Mouse (Mus musculus) stomach, postnatal 0 days (tissue): Measurements from ENCODE around the gene Chst3. TPM values are rescaled to one million over a fixed set of nuclear protein-coding genes. Genes with fewer than 3 reads are reported as not detected.
"Not testable (repeated sequence)": the region's sequence is repeated elsewhere in the genome, so short reads cannot be mapped to it uniquely, and the experiment has no call there.

ENCODE experiments used
- ATAC-seq: fragments of 200-750 bp; cut with Nextera tagmentation; 2 replicates; pipeline ENCODE4 v1.8.0; 2017; ENCODE audit not compliant: low FRiP score, low TSS enrichment
- DNase-seq: peaks from one replicate; pipeline ENCODE4 v3.0.0-alpha.2; 2016; ENCODE audit warnings: low spot score
- H3K27ac ChIP-seq: fragments of 300-500 bp; sonication (generic); replicated peaks from 2 replicates; pipeline ENCODE4 v1.5.1; 2014; ENCODE audit warnings: mild to moderate bottlenecking, control low read depth
- H3K27me3 ChIP-seq: fragments of 300-500 bp; sonication (generic); 2 replicates; pipeline ENCODE4 v1.6.1; 2014; ENCODE audit warnings: low read length; ENCODE audit not compliant: control insufficient read depth, insufficient read depth
- H3K36me3 ChIP-seq: fragments of 300-500 bp; sonication (generic); 2 replicates; pipeline ENCODE4 v1.6.1; 2014; ENCODE audit warnings: low read length, mixed read lengths; ENCODE audit not compliant: control insufficient read depth, insufficient read depth
- H3K4me1 ChIP-seq: fragments of 300-500 bp; sonication (generic); replicated peaks from 2 replicates; pipeline ENCODE4 v1.6.1; 2014; ENCODE audit warnings: antibody characterized with exemption; ENCODE audit not compliant: control insufficient read depth, insufficient read depth
- H3K4me2 ChIP-seq: fragments of 300-500 bp; sonication (generic); replicated peaks from 2 replicates; pipeline ENCODE4 v1.6.1; 2014; ENCODE audit warnings: low read depth, mild to moderate bottlenecking, control low read depth, moderate library complexity
- H3K4me3 ChIP-seq: fragments of 300-500 bp; sonication (generic); 2 replicates; pipeline ENCODE4 v1.5.1; 2014; ENCODE audit warnings: low read depth, low read length, control low read depth
- H3K9ac ChIP-seq: fragments of 300-500 bp; sonication (generic); 2 replicates; pipeline ENCODE4 v1.6.1; 2014; ENCODE audit warnings: mild to moderate bottlenecking, low read length, control low read depth, mixed read lengths
- H3K9me3 ChIP-seq: fragments of 300-500 bp; sonication (generic); 2 replicates; pipeline ENCODE4 v1.6.1; 2016; ENCODE audit warnings: low read length; ENCODE audit not compliant: control insufficient read depth
- CTCF ChIP-seq: IDR thresholded peaks from 2 replicates; pipeline ENCODE4 v1.5.1; 2016; ENCODE audit warnings: antibody characterized with exemption, low read depth, mild to moderate bottlenecking, moderate library complexity
- EP300 ChIP-seq: optimal IDR thresholded peaks from 2 replicates; pipeline ENCODE3; 2016; ENCODE audit warnings: antibody characterized with exemption
- WGBS: fragments of 180-500 bp; shearing (Covaris S2); extraction: QIAGEN DNeasy Blood & Tissue Kit; methylation state at CpG from one replicate; pipeline ENCODE4 v1.1.7; 2014; 5-methylcytosine and 5-hydroxymethylcytosine counted together
- polyA plus RNA-seq: library from polyadenylated mRNA; unstranded; fragments of >200 nt; fragmentation: Nextera tagmentation; extraction: Ambion mirVana; gene quantifications from 2 replicates; pipeline ENCODE4 v1.2.1, GENCODE M21; 2015

Chst3 gene
- polyA plus RNA-seq, 1 experiment from 2014 or later = 1.1 TPM

DNA sequence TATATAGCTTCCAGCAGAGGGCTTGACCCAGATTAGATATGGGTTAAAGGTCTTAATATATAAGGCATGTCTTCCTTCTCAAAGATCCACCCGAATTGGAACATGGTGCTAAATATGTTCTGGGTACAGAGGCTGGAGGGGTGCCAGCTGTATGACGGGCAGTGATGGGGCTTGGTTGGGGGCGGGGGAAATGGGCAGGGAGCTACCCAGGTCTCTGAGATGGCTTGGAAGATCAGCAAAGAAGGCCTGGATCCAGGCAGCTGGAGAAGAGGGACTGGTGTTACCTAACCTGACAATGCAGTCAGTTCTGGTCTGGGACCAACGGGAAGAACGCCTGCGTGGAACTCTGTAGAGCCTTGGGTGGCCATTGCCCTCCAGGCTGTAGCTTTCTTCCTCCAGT, 10.1 kb upstream of the Chst3 start:
- Histone ChIP-seq H3K9me3 (no peaks in the 10 kb centered on the region), H3K4me1 (no peaks in the 10 kb centered on the region), H3K9ac (no peak overlapping the region), H3K4me3 (no peak overlapping the region), H3K4me2 (no peak overlapping the region), H3K27me3 (no peaks in the 10 kb centered on the region), H3K27ac (no peak overlapping the region), H3K36me3 (no peaks in the 10 kb centered on the region)
- no peak for DNase-seq
- no peak for TF ChIP-seq CTCF
- TF ChIP-seq EP300 = no peak
- no peak for ATAC-seq
- WGBS = 84% methylated on average over 6 of the region's 6 CpGs

DNA sequence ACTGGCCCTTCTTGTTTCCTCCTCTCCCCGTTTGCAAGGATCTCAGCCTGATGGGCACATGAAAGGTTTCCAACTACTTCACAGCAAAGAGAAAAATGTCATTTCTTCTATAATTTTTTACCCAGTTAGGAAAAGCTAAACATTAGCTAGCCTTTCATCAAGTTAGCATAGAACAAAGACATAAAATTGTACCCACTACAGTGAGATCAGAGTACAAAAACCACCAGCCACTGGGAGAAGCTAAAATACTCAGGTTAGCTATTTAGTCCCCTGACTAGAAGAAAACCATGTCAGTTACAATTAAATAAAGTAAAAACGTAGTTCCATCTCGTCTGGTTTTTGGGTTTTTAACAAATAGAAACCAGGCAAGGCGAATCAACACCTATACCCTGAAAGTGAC, 8.6 kb upstream of the Chst3 start:
- WGBS = 73% methylated on average over 4 of the region's 4 CpGs
- no peak overlapping the region for H3K27ac ChIP-seq
- no peaks in the 10 kb centered on the region for H3K9me3 ChIP-seq
- ATAC-seq (no peak), DNase-seq (no peak)
- H3K4me2 ChIP-seq = no peak overlapping the region
- H3K36me3 ChIP-seq = no peaks in the 10 kb centered on the region
- no peak overlapping the region for H3K4me3 ChIP-seq
- no peaks in the 10 kb centered on the region for H3K4me1 ChIP-seq
- no peak for TF ChIP-seq EP300
- TF ChIP-seq CTCF = no peak
- H3K27me3 ChIP-seq = no peaks in the 10 kb centered on the region
- no peak overlapping the region for H3K9ac ChIP-seq

DNA sequence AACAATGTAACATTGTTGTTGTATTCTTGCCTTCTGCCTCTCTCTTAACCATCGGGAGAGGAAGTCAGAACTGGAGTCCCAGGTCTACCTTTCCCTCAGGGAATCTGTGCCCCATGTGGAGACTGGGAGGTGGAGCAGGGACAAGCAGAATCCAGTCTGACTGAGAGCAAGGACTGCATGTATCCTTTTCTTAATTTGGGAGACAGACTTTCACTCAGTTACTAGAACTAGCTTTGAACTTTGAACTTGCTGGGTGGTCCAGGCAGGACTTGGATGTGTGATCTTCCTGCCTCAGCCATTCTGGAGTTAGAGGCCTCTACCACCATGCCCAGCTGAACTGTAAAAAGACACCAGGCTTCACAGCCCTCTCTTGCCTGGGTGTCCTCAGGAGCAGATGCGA, 5.5 kb upstream of the Chst3 start:
- Histone ChIP-seq H3K9ac (no peak overlapping the region), H3K36me3 (no peaks in the 10 kb centered on the region), H3K27me3 (no peaks in the 10 kb centered on the region), H3K27ac (no peak overlapping the region), H3K4me2 (no peak overlapping the region), H3K4me3 (no peak overlapping the region), H3K9me3 (no peaks in the 10 kb centered on the region), H3K4me1 (no peaks in the 10 kb centered on the region)
- TF ChIP-seq EP300 (no peak), CTCF (no peak)
- DNase-seq (no peak), ATAC-seq (no peak)
- WGBS = 60% methylated on average over 2 of the region's 2 CpGs

DNA sequence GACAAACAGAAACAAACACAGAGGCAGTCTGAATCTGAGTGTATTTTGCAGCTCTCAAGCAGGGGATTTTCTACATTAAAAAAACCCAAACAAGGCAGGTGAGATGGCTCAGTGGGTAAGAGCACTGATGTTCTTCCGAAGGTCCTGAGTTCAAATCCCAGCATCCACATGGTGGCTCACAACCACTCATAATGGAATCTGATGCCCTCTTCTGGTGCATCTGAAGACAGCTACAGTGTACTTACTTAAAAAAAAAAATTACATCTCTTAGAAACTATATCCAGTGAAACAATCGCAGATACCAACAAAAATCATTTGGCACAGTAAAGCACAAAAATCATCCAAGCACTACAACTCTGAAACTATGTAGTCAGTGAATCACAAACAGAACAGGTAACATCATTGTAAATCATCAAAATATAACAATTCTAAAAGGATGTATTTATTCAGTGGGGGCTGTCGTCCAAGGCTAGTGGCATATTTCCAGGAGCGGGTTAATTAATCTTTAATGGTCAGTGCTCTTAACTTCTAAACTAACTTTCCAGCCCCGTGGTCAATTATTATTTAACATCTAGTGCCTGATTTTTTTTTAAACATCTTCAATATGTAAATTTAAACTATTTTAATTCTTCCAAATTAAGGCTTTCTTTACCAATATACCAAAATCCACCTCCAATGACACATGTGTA, 2.7 kb upstream of the Chst3 start:
- not testable (repeated sequence) for H3K4me3 ChIP-seq, DNase-seq, ATAC-seq

DNA sequence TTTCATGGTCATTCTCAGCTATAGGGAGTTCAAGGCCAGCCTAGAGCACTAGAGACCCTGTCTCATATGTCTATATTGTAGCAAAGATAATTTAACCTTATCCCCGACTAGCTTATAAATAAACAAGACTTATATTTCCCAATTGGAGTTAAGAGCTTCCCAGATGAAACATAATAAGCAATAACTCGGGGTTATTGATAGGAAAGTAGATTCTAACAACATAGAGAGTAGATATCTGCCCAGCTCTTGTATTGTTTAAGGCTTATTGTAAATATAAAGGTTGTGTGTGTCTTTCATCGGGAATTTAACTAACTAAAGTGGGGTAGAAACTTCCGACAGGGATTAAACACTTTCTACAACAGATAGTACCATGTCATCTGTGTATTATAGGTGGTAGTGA, 1.5 kb upstream of the Chst3 start:
- Histone ChIP-seq H3K27ac (no peak overlapping the region), H3K9ac (no peak overlapping the region), H3K27me3 (no peaks in the 10 kb centered on the region), H3K9me3 (no peaks in the 10 kb centered on the region), H3K4me3 (no peak overlapping the region), H3K4me1 (0 out of 2 replicates have a peak, but pooled peaks cover 4% of the 10 kb centered on the region), H3K4me2 (no peak overlapping the region), H3K36me3 (no peaks in the 10 kb centered on the region)
- WGBS = 69% methylated on average over 4 of the region's 4 CpGs
- TF ChIP-seq CTCF (no peak), EP300 (no peak)
- DNase-seq = no peak
- ATAC-seq = no peak

More for the DNA sequence above, 2.7 kb upstream of the Chst3 start:
- TF ChIP-seq CTCF = peak; percentile 32
- 74% methylated on average over 5 of the region's 5 CpGs for WGBS
- not testable (repeated sequence) for H3K27ac ChIP-seq, H3K27me3 ChIP-seq, H3K36me3 ChIP-seq, H3K9me3 ChIP-seq, H3K4me1 ChIP-seq, H3K9ac ChIP-seq, H3K4me2 ChIP-seq

DNA sequence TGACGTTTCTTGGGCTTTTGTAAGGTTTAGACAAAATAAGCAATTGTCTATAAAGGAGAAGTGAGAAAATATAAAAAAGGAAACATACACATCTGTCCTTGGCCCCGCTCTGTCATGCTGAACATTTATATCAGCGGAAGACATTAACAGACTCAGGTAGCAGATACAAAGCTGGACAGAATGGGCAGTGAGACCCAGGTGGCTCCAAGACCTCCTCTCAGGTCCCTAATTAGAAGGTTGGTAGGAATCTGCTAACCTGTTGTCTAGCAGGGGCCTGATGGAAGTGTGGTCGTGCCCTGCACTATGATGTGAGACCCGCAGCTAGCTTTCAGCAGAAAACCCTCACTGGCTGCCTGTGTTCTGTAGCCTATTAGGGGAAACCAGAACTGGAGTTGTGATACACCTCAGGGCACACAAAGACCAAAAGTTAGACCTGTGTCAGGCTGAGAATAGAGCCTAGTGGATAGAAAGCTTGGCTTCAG, 1.0 kb upstream of the Chst3 start:
- H3K27me3 ChIP-seq = no peaks in the 10 kb centered on the region
- 69% methylated on average over 5 of the region's 5 CpGs for WGBS
- no peak for DNase-seq
- H3K4me3 ChIP-seq = no peak overlapping the region
- TF ChIP-seq EP300 (no peak), CTCF (no peak)
- H3K36me3 ChIP-seq = no peaks in the 10 kb centered on the region
- H3K9me3 ChIP-seq = no peaks in the 10 kb centered on the region
- H3K4me2 ChIP-seq = no peak overlapping the region
- no peak for ATAC-seq
- H3K9ac ChIP-seq = peak overlapping the region; percentile 77; the same call in 1 of the 2 replicates
- H3K4me1 ChIP-seq = peaks cover 7% of the 10 kb centered on the region
- no peak overlapping the region for H3K27ac ChIP-seq
